Mouse (Mus musculus) liver, postnatal 0 days (tissue): ENCODE results near the gene Vamp8. TPM values are rescaled to one million over a fixed set of nuclear protein-coding genes. Genes with fewer than 3 reads are reported as not detected.

Experiments used
- ATAC-seq: fragments of 200-750 bp; cut with Nextera tagmentation; 2 replicates; pipeline ENCODE4 v1.8.0; 2017; ENCODE audit warnings: mild to moderate bottlenecking, moderate library complexity
- DNase-seq: peaks from one replicate; pipeline ENCODE4 v3.0.0-alpha.2; 2016
- H3K27ac ChIP-seq: fragments of 300-500 bp; sonication (generic); 2 replicates; pipeline ENCODE4 v1.5.1; 2014; ENCODE audit warnings: antibody characterized with exemption, moderate library complexity, mild to moderate bottlenecking, low read depth
- H3K27me3 ChIP-seq: fragments of 300-500 bp; sonication (generic); 2 replicates; pipeline ENCODE4 v1.6.1; 2014; ENCODE audit warnings: low read length, control low read depth, mixed read lengths; ENCODE audit not compliant: insufficient read depth
- H3K36me3 ChIP-seq: fragments of 300-500 bp; sonication (generic); replicated peaks from 2 replicates; pipeline ENCODE4 v1.6.1; 2014; ENCODE audit warnings: mild to moderate bottlenecking, control low read depth, low read length, moderate library complexity, mixed read lengths; ENCODE audit not compliant: insufficient read depth
- H3K4me1 ChIP-seq: fragments of 300-500 bp; sonication (generic); 2 replicates; pipeline ENCODE4 v1.6.1; 2014; ENCODE audit warnings: antibody characterized with exemption, mild to moderate bottlenecking, control low read depth; ENCODE audit not compliant: insufficient read depth
- H3K4me2 ChIP-seq: fragments of 300-500 bp; sonication (generic); 2 replicates; pipeline ENCODE4 v1.6.1; 2014; ENCODE audit warnings: low read depth, mild to moderate bottlenecking, low read length, moderate library complexity, mixed read lengths
- H3K4me3 ChIP-seq: fragments of 300-500 bp; sonication (generic); 2 replicates; pipeline ENCODE4 v1.5.1; 2014; ENCODE audit warnings: low read depth, low read length
- H3K9ac ChIP-seq: fragments of 300-500 bp; sonication (generic); replicated peaks from 2 replicates; pipeline ENCODE4 v1.6.1; 2014; ENCODE audit warnings: mild to moderate bottlenecking, moderate library complexity
- H3K9me3 ChIP-seq: fragments of 300-500 bp; sonication (generic); 2 replicates; pipeline ENCODE4 v1.6.1; 2016; ENCODE audit warnings: mild to moderate bottlenecking, control low read depth, low read length, mixed read lengths
- CTCF ChIP-seq: sonication (generic); IDR thresholded peaks from 2 replicates; pipeline ENCODE4 v1.5.1; 2016; ENCODE audit warnings: antibody characterized with exemption, low read depth
- EP300 ChIP-seq: IDR thresholded peaks from 2 replicates; pipeline ENCODE4 v1.6.1; 2016; ENCODE audit warnings: antibody characterized with exemption, low read depth, mild to moderate bottlenecking
- WGBS: fragments of 180-500 bp; shearing (Covaris S2); extraction: QIAGEN DNeasy Blood & Tissue Kit; methylation state at CpG from one replicate; pipeline ENCODE4 v1.1.7; 2014; ENCODE audit not compliant: insufficient replicate concordance; 5-methylcytosine and 5-hydroxymethylcytosine counted together
- polyA plus RNA-seq: library from polyadenylated mRNA; unstranded; fragments of >200 nt; fragmentation: Nextera tagmentation; extraction: Ambion mirVana; gene quantifications from 2 replicates; pipeline ENCODE4 v1.2.1, GENCODE M21; 2015

Vamp8 gene
- polyA plus RNA-seq, 1 experiment from 2014 or later: 263 TPM

- no peak for DNase-seq
- H3K4me2 ChIP-seq: no peak overlapping the region
- H3K9ac ChIP-seq: no peak overlapping the region
- H3K27me3 ChIP-seq: no peaks in the 10 kb centered on the region
- H3K4me3 ChIP-seq: no peak overlapping the region
- no peaks in the 10 kb centered on the region for H3K9me3 ChIP-seq
- peak overlapping the region; percentile 26; the same call in 1 of the 2 replicates for H3K27ac ChIP-seq
- no peak for TF ChIP-seq CTCF
- no peak for TF ChIP-seq EP300
- no peak for ATAC-seq
- peaks cover 44% of the 10 kb centered on the region for H3K36me3 ChIP-seq
- H3K4me1 ChIP-seq: peaks cover 35% of the 10 kb centered on the region
- 57% methylated on average over 4 of the region's 4 CpGs for WGBS
Observed at GRCm38 (mm10) chr6:72385258-72385657, 5.2 kb downstream of the Vamp8 start.

GRCm38 (mm10) chr6:72383952-72384351 is 6.6 kb downstream of the Vamp8 start:
- 69% methylated on average over 7 of the region's 7 CpGs for WGBS
- H3K27me3 ChIP-seq: no peaks in the 10 kb centered on the region
- no peak overlapping the region for H3K9ac ChIP-seq
- H3K27ac ChIP-seq: peak overlapping the region; percentile 74
- H3K36me3 ChIP-seq: peaks cover 44% of the 10 kb centered on the region
- peak overlapping the region; percentile 31 for H3K4me2 ChIP-seq
- peak; percentile 96 for TF ChIP-seq EP300
- TF ChIP-seq CTCF: no peak
- H3K4me3 ChIP-seq: no peak overlapping the region
- DNase-seq (no peak), ATAC-seq (peak; percentile 73)
- no peaks in the 10 kb centered on the region for H3K9me3 ChIP-seq
- peaks cover 38% of the 10 kb centered on the region for H3K4me1 ChIP-seq

DNA sequence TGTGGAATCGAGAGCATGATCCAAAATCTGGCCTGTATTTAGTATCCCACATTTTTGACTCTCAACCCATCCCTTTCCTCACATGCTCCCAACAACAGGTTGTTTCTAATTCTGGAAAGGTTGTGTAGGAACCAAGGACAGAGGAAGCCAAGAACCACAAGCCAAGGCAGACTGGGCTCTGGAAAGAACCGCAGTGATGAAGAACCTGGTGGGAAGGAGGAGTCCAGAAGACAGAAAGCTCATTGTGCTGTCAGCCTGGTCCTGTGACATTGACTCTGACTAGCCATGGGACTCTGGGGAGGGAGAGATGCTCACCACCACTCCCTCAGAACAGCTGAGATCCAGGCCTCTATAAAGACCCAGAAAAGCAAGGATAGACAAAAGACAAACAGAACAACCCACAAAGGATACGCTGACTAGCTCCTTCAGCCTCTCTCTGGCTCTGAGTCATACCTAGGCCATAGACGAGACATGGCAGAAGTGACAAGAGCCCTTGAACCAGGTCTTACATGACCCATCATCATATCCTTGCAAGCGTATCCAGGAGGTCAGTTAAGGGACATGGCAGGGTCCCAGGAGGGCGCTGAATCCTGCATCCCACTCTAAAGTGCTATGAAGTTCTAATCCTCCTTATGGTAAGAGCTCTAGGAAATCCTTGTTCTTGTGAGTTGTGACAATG is 7.2 kb downstream of the Vamp8 start:
- peak overlapping the region; percentile 31 for H3K4me2 ChIP-seq
- peaks cover 39% of the 10 kb centered on the region for H3K36me3 ChIP-seq
- H3K27ac ChIP-seq: peak overlapping the region; percentile 74
- H3K4me3 ChIP-seq: no peak overlapping the region
- DNase-seq: no peak
- ATAC-seq: no peak
- H3K4me1 ChIP-seq: peaks cover 31% of the 10 kb centered on the region
- 70% methylated on average over 6 of the region's 6 CpGs for WGBS
- TF ChIP-seq CTCF: no peak
- TF ChIP-seq EP300: no peak
- H3K9me3 ChIP-seq: no peaks in the 10 kb centered on the region
- H3K9ac ChIP-seq: peak overlapping the region; percentile 23; the same call in 1 of the 2 replicates
- H3K27me3 ChIP-seq: no peaks in the 10 kb centered on the region

DNA sequence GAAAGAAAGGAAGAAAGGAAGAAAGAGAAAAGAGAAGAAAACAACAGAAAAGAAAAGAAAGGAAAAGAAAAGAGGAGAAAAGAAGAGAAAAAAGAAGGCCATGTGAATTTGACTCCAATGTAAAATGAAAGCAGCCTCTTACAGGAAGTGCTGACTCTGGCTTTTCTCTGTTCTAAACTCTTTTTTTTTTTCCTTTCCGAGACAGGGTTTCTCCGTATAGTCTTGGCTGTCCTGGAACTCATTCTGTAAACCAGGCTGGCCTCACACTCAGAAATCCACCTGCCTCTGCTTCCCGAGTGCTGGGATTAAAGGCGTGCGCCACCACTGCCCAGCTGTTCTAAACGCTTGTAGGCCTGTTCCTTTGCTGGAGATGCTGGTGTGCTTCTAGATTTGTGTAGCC is 8.0 kb downstream of the Vamp8 start:
- peak overlapping the region; percentile 53 for H3K27ac ChIP-seq
- ATAC-seq: no peak
- no peak overlapping the region for H3K4me3 ChIP-seq
- H3K36me3 ChIP-seq: peaks cover 31% of the 10 kb centered on the region
- no peaks in the 10 kb centered on the region for H3K27me3 ChIP-seq
- H3K9ac ChIP-seq: peak overlapping the region; percentile 19; the same call in 1 of the 2 replicates
- no peaks in the 10 kb centered on the region for H3K9me3 ChIP-seq
- no peak overlapping the region for H3K4me2 ChIP-seq
- DNase-seq: no peak
- H3K4me1 ChIP-seq: peaks cover 25% of the 10 kb centered on the region
- WGBS: 63% methylated on average over 6 of the region's 6 CpGs
- TF ChIP-seq EP300 (no peak), CTCF (no peak)

DNA sequence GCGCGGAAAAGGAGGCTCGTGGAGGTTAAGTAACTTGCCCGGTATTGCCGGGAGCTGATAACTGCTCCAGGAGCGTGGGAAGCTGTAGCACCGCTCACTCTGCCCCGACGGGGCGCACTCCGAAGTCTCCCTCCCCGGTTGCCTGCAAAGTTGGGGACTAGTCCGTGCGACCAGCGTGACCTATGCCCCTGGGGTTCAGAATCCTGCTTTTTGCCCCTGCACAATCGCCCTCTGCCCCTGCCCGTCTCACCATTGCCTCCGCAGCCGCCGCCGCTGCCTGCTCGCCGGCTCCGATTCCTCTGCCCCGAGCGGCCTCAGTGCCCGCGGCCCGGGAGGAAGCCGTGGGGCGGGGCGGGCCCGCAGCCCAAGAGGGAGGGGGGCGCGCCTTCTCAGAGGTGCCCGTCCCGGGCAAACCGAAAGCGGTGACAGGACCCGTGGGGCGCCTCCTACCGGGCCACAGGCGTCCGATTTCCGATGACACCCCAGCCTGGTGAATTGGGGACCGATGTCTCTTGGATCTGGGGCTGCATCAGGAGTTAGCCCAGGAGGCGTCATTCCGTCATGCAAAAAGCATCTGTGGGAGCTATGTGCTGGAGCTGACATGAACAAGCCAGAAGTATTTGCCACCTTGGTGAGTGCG is 10.3 kb downstream of the Vamp8 start, which contains the start of gene Vamp5:
Gene Vamp5, minus strand, starts transcription at position 338 of the 640 bp plus-strand sequence.
- Histone ChIP-seq H3K9me3 (no peaks in the 10 kb centered on the region), H3K9ac (peak within 1 kb of the TSS; percentile 79), H3K36me3 (peaks cover 13% of the 10 kb centered on the region), H3K27ac (peak within 1 kb of the TSS; percentile 86), H3K4me1 (peaks cover 24% of the 10 kb centered on the region), H3K4me3 (peak within 1 kb of the TSS; percentile 75), H3K27me3 (no peaks in the 10 kb centered on the region), H3K4me2 (peak within 1 kb of the TSS; percentile 70)
- ATAC-seq (peak; percentile 90), DNase-seq (peak; percentile 92)
- peak; percentile 72 for TF ChIP-seq CTCF
- TF ChIP-seq EP300: no peak
- 2% methylated on average over 49 of the region's 49 CpGs for WGBS

DNA sequence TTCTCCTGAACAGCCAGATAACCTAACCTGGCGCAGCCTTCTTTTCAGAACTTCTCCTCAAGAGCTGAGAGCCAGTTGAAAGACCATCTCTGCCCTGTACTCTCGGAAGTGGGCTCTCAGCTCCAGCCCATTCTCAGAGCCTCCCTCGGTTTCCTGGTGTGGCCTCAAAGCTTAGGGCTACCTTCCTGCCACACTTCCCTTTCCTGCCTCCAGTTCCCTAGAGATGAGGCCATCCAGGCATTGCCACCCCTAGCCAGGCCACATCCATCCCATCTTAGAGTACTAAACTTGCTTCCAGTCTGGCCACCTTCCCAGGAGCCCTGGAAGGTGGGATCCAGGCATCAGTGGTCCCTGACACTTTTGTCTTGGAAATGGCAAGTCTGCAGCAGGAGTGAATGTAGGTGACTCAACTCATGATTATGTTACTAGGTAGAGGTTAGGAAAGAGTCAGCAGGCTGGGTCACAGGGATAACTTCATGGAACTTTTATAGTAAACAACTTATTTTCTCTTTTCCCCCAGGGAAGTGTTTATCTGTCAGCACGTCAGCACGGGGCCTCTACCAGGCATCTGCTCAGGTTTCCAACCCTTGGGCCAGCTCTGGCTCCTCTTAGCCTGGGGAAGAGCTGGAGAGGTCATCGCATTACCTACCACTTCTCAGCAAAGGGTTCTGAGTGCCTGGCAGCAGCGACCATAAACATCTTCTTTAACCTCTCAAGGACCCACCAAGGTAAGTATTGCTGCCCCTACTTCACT is 10.9 kb downstream of the Vamp8 start:
- DNase-seq (no peak), ATAC-seq (peak; percentile 20)
- TF ChIP-seq CTCF: no peak
- no peak for TF ChIP-seq EP300
- peaks cover 31% of the 10 kb centered on the region for H3K4me1 ChIP-seq
- H3K9ac ChIP-seq: peak overlapping the region; percentile 79
- H3K4me3 ChIP-seq: peak overlapping the region; percentile 75
- H3K4me2 ChIP-seq: peak overlapping the region; percentile 70
- peak overlapping the region; percentile 86 for H3K27ac ChIP-seq
- 17% methylated on average over 7 of the region's 7 CpGs for WGBS
- H3K27me3 ChIP-seq: no peaks in the 10 kb centered on the region
- H3K36me3 ChIP-seq: 0 out of 2 replicates have a peak, but pooled peaks cover 6% of the 10 kb centered on the region
- H3K9me3 ChIP-seq: no peaks in the 10 kb centered on the region
